Mouse (Mus musculus) adrenal gland, postnatal 0 days (tissue): ENCODE data around the gene Dtymk. TPM values are rescaled to one million over a fixed set of nuclear protein-coding genes. Genes with fewer than 3 reads are reported as not detected.

Source experiments
- polyA plus RNA-seq: library from polyadenylated mRNA; unstranded; fragments of >200 nt; fragmentation: Nextera tagmentation; extraction: Ambion mirVana; gene quantifications from 2 replicates; pipeline ENCODE4 v1.2.1, GENCODE M21; 2015

The Dtymk gene
- 206 and 220 TPM in 2 replicates for polyA plus RNA-seq

GRCm38 (mm10) chr1:93801741-93802238 is at the start of gene Dtymk:
Gene Dtymk, minus strand, starts transcription at chr1:93801934.

DNA sequence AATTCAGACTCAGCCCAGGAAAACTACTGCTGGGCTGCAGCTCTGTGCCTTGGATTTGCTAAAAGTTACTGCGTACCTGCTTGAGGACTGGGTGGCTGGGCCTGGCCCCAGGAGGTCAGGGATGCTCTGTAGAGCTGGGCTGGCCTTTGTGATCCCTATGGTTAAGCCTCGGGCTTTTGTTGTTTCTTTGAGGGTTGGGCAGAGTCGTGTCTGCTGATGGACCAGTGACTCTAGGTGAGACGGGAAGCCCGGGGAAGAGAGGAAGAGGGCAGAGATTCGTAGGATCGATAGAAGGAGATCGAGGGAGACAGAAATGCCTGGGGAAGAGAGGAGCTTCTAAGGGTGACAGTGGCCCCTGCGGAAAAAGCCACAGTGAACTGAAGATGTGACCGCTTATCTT is 22.9 kb upstream of the Dtymk start, which contains the start of gene D2hgdh:
Gene D2hgdh, plus strand, starts transcription at position 301 of the 400 bp plus-strand sequence.

DNA sequence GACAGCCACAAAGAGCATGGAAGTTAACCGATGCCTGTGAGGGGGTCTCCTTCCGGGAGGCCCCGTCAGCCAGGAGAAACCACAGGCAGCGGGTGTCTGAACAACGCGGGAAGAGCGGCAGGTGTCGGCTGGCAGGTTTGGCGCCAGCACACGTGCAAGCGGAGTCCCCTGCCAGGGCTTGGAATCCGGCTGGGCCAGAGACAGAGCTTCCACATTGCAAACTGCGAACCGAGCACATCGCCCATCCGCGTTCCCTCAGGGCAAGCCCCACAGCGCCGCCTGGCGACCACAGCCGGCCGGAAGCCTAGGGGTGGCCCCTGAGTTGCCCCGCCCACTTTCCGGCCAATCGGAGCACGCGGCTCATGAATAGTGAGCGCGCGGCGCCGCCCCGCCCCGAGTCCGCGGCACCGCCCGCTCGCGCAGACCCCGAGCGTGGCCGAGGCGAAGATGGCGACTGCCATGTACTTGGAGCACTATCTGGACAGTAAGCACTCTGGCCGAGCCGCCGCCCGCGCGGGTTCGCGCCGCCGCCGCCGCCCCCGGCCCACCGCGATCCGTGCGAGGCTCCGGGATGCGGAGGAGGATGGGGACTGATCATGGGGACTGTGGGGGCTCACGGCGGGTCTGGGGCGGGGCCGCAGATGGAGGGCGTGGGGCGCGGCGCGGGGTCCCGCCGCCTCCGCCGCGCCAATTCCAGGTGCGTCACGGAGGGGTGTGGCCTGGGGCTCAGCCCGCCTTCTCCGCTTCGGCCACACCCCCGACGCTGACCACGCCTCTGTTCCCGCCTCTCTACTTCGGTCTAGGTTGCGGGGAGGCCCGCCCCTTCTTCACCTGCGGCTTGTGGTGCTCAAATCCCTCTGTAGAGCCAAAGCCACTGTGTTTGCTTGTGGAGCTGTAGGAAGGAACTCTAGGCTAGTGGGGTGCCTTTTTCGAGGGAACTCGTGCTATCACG is 2.1 kb upstream of the Dtymk start, which contains the start of gene Ing5:
Gene Ing5, plus strand, starts transcription at position 410 of the 952 bp plus-strand sequence.

GRCm38 (mm10) chr1:93754573-93755290 is 47.0 kb downstream of the Dtymk start, which contains the start of gene Thap4:
Gene Thap4, minus strand, starts transcription at chr1:93754864.

DNA sequence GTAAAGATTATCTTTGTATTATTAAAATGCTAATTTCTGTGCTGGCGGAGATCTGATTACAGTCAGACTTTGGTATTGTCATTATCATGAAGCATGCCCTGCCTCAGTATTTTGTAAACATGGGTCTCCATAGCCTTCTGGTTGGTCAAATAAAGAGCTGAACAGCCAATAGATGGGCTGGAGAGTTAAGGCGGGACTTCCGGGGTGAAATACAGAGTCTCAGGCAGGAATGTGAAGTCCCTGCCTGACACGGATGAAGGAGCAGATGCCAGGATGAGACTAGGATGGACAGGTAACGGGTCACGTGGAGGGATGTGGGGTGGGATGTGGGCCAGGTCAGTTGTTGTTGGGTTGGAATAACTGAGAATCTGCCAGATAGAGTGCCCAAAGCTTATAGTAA is 50.4 kb downstream of the Dtymk start, which contains the start of gene Atg4b:
Gene Atg4b, plus strand, starts transcription at position 211 of the 400 bp plus-strand sequence.

Other genes starting within 250 kb of the Dtymk start
- 135 and 159 TPM in 2 replicates for gene Stk25, start 143.3 kb downstream of the Dtymk start, polyA plus RNA-seq
- gene Bok, start 116.3 kb downstream of the Dtymk start, polyA plus RNA-seq = 54.1 and 62.1 TPM in 2 replicates
- 64.2 and 79.9 TPM in 2 replicates for gene Atg4b, start 50.4 kb downstream of the Dtymk start, polyA plus RNA-seq
- gene Thap4, start 47.1 kb downstream of the Dtymk start, polyA plus RNA-seq = 33.5 and 51.4 TPM in 2 replicates
- gene Ing5, start 2.0 kb upstream of the Dtymk start, polyA plus RNA-seq = 7.0 and 7.7 TPM in 2 replicates
- 12.4 and 27.5 TPM in 2 replicates for gene D2hgdh, start 23.0 kb upstream of the Dtymk start, polyA plus RNA-seq
- not detected in 2 replicates for gene Gal3st2, start 59.4 kb upstream of the Dtymk start, polyA plus RNA-seq
- gene Gal3st2b, start 116.4 kb upstream of the Dtymk start, polyA plus RNA-seq = not detected in 2 replicates
- gene Gal3st2c, start 188.6 kb upstream of the Dtymk start, polyA plus RNA-seq = not detected in 2 replicates
- not detected in 2 replicates for gene Neu4, start 218.5 kb upstream of the Dtymk start, polyA plus RNA-seq